Mouse (Mus musculus) layer of hippocampus, postnatal 25 days (tissue): ENCODE measurements around the gene Nkg7. TPM values are rescaled to one million over a fixed set of nuclear protein-coding genes. Genes with fewer than 3 reads are reported as not detected.

Experiments used
- microRNA-seq, 2 experiments: library from miRNA; unstranded; fragments of <30 nt; microRNA quantifications; one replicate each; pipeline ENCODE4 v1.2.0; 2021
- total RNA-seq, 2 experiments: library from RNA; stranded (reverse); gene quantifications; 2 replicates each; pipeline ENCODE4 v1.2.3; 2021

The Nkg7 gene
- total RNA-seq, 2 experiments from 2014 or later, result not detected

Small RNA genes lying within 50 kb of the gene (microRNA-seq; reads per million reads assigned to microRNA genes)
- gene Mir7051, result 0.40 to 1.1 reads per million in 2 experiments

Other genes starting within 250 kb of the Nkg7 start
- gene Zfp715, start 123.8 kb upstream of the Nkg7 start, total RNA-seq, result 10 to 100 TPM; 24.1 to 24.4 TPM
- gene Siglecf, start 85.7 kb upstream of the Nkg7 start, total RNA-seq, result under 1 TPM; 0.66 to 0.73 TPM
- under 1 TPM in 1 of 2 experiments, not detected in 1; 0.38 TPM for gene Siglecg, start 28.9 kb upstream of the Nkg7 start, total RNA-seq
- gene Lim2, start 9.4 kb upstream of the Nkg7 start, total RNA-seq, result not detected
- gene Cldnd2, start 3.7 kb downstream of the Nkg7 start, total RNA-seq, result not detected
- 10 to 100 TPM; 58.8 to 77.2 TPM for gene Etfb, start 7.0 kb downstream of the Nkg7 start, total RNA-seq
- gene Gm45233, start 7.1 kb downstream of the Nkg7 start, total RNA-seq, result 1 to 10 TPM in 1 of 2 experiments, not detected in 1; 1.6 TPM
- gene Vsig10l, start 26.1 kb downstream of the Nkg7 start, total RNA-seq, result 1 to 10 TPM; 1.8 to 1.9 TPM
- gene Iglon5, start 53.0 kb downstream of the Nkg7 start, total RNA-seq, result 10 to 100 TPM; 24.0 to 29.3 TPM
- not detected for gene 4931406B18Rik, start 68.9 kb downstream of the Nkg7 start, total RNA-seq
- gene Cd33, start 107.4 kb downstream of the Nkg7 start, total RNA-seq, result 1 to 10 TPM; 3.2 to 5.7 TPM
- 1 to 10 TPM; 5.2 to 6.1 TPM for gene Zfp658, start 125.2 kb downstream of the Nkg7 start, total RNA-seq
- 10 to 100 TPM; 21.6 to 25.3 TPM for gene Zfp719, start 142.5 kb downstream of the Nkg7 start, total RNA-seq
- gene Zfp819, start 170.1 kb downstream of the Nkg7 start, total RNA-seq, result under 1 TPM in 1 of 2 experiments, not detected in 1; 0.20 TPM
- under 1 TPM in 1 of 2 experiments, not detected in 1; 0.12 TPM for gene Ceacam18, start 197.6 kb downstream of the Nkg7 start, total RNA-seq
- gene Siglece, start 223.1 kb downstream of the Nkg7 start, total RNA-seq, result under 1 TPM; 0.45 to 0.98 TPM
- gene Ctu1, start 234.9 kb downstream of the Nkg7 start, total RNA-seq, result 10 to 100 TPM in 1 of 2 experiments, 1 to 10 TPM in 1; 8.8 to 11.6 TPM